Mouse (Mus musculus): ENCODE data around the gene Pcif1. TPM values are rescaled to one million over a fixed set of nuclear protein-coding genes. Genes with fewer than 3 reads are reported as not detected.

Pcif1 gene
- total RNA-seq, 4 experiments from 2014 or later: 49.4 to 74.0 (median 65.6) TPM

- peak; percentile 67 for DNase-seq
Measured at GRCm38 (mm10) chr2:164923291-164923690, 44.2 kb downstream of the Pcif1 start.

GRCm38 (mm10) chr2:164924100-164924857 lies 45.2 kb downstream of the Pcif1 start:
- DNase-seq: peak; percentile 87

- DNase-seq: peak; percentile 62
Measured at GRCm38 (mm10) chr2:164930706-164931581, 51.8 kb downstream of the Pcif1 start.

- no peak for DNase-seq
Measured at GRCm38 (mm10) chr2:164933534-164933933, 54.4 kb downstream of the Pcif1 start.

- DNase-seq: no peak
Measured at GRCm38 (mm10) chr2:164935991-164936390, 56.9 kb downstream of the Pcif1 start.

GRCm38 (mm10) chr2:164938146-164939091 lies 59.3 kb downstream of the Pcif1 start:
- DNase-seq: no peak

- DNase-seq: no peak
Measured at GRCm38 (mm10) chr2:164939106-164939505, 60.0 kb downstream of the Pcif1 start.

- no peak for DNase-seq
Measured at GRCm38 (mm10) chr2:164940140-164940830, 61.2 kb downstream of the Pcif1 start, which contains the start of gene Mmp9. TSS of gene Mmp9 (plus strand) at chr2:164940780.

- no peak for DNase-seq
Measured at GRCm38 (mm10) chr2:164942692-164943290, 63.7 kb downstream of the Pcif1 start.

Other genes starting within 250 kb of the Pcif1 start
- gene Wfdc16, start 240.5 kb upstream of the Pcif1 start, total RNA-seq (2022): not detected
- gene Wfdc10, start 223.3 kb upstream of the Pcif1 start, total RNA-seq (2022): not detected
- not detected for gene Wfdc9, start 222.7 kb upstream of the Pcif1 start, total RNA-seq (2022)
- gene Wfdc11, start 205.2 kb upstream of the Pcif1 start, total RNA-seq (2022): not detected
- not detected for gene Wfdc13, start 194.2 kb upstream of the Pcif1 start, total RNA-seq (2022)
- gene Spint4, start 180.8 kb upstream of the Pcif1 start, total RNA-seq (2022): not detected
- not detected for gene Spint5, start 164.0 kb upstream of the Pcif1 start, total RNA-seq (2022)
- under 1 TPM; 0.31 to 0.71 (median 0.49) TPM for gene Wfdc3, start 133.4 kb upstream of the Pcif1 start, total RNA-seq (2022)
- gene Dnttip1, start 133.3 kb upstream of the Pcif1 start, total RNA-seq (2022): 10 to 100 TPM; 35.2 to 52.1 (median 46.1) TPM
- gene Ube2c, start 109.4 kb upstream of the Pcif1 start, total RNA-seq (2022): 1 to 10 TPM; 1.1 to 5.1 (median 2.0) TPM
- gene Tnnc2, start 99.3 kb upstream of the Pcif1 start, total RNA-seq (2022): not detected
- 10 to 100 TPM; 34.5 to 58.3 (median 46.7) TPM for gene Snx21, start 93.5 kb upstream of the Pcif1 start, total RNA-seq (2022)
- 10 to 100 TPM; 32.9 to 46.5 (median 39.6) TPM for gene Acot8, start 74.4 kb upstream of the Pcif1 start, total RNA-seq (2022)
- 1 to 10 TPM; 4.0 to 6.7 (median 5.7) TPM for gene Zswim3, start 74.2 kb upstream of the Pcif1 start, total RNA-seq (2022)
- 10 to 100 TPM; 11.1 to 15.3 (median 13.4) TPM for gene Zswim1, start 56.6 kb upstream of the Pcif1 start, total RNA-seq (2022)
- gene Spata25, start 50.8 kb upstream of the Pcif1 start, total RNA-seq (2022): under 1 TPM in 2 of 4 experiments, not detected in 2; 0.51 to 0.86 TPM
- gene Ctsa, start 46.4 kb upstream of the Pcif1 start, total RNA-seq (2022): 100 to 1,000 TPM; 103 to 166 (median 137) TPM
- 1 to 10 TPM in 3 of 4 experiments, under 1 TPM in 1; 0.90 to 4.9 (median 3.1) TPM for gene Neurl2, start 45.8 kb upstream of the Pcif1 start, total RNA-seq (2022)
- gene Pltp, start 21.6 kb upstream of the Pcif1 start, total RNA-seq (2022): 10 to 100 TPM; 26.0 to 57.3 (median 35.5) TPM
- gene Zfp335, start 32.5 kb downstream of the Pcif1 start, total RNA-seq (2022): 10 to 100 TPM; 17.3 to 26.7 (median 20.3) TPM
- 1 to 10 TPM in 1 of 4 experiments, under 1 TPM in 3; 0.49 to 1.4 (median 0.84) TPM for gene Mmp9, start 61.5 kb downstream of the Pcif1 start, total RNA-seq (2022)
- gene Slc12a5, start 81.5 kb downstream of the Pcif1 start, total RNA-seq (2022): 10 to 100 TPM in 3 of 4 experiments, 1 to 10 TPM in 1; 6.7 to 18.3 (median 14.0) TPM
- gene Ncoa5, start 155.6 kb downstream of the Pcif1 start, total RNA-seq (2022): 10 to 100 TPM; 28.0 to 45.1 (median 34.0) TPM
- 1 to 10 TPM; 2.3 to 4.9 (median 3.3) TPM for gene Cd40, start 176.3 kb downstream of the Pcif1 start, total RNA-seq (2022)
- gene 1700025C18Rik, start 211.4 kb downstream of the Pcif1 start, total RNA-seq (2022): not detected